Mouse (Mus musculus): Measurements from ENCODE around the gene Ppil3. TPM values are rescaled to one million over a fixed set of nuclear protein-coding genes. Genes with fewer than 3 reads are reported as not detected.

Gene Ppil3
- polyA plus RNA-seq (2012; rRNA removed), result 30.0 and 31.0 TPM in 2 replicates

- TF ChIP-seq POLR2A (IDR thresholded peaks at IDR 0.05; ENCODE audit: borderline replicate concordance, insufficient read depth, low read length) (peak; percentile 59; the same call in 1 of the 2 replicates), CTCF (IDR thresholded peaks at IDR 0.05; ENCODE audit: borderline replicate concordance, insufficient read depth, low read depth, low read length) (no peak)
- peak; percentile 82 to 84 for DNase-seq
- Histone ChIP-seq H3K4me1 (ENCODE audit: control insufficient read depth, insufficient read depth, low read length) (peaks cover 9% of the 10 kb centered on the region), H3K4me3 (replicated peaks; ENCODE audit: insufficient read depth, low read depth, low read length) (peak within 1 kb of the TSS; percentile 69), H3K27me3 (ENCODE audit: control insufficient read depth, insufficient read depth, low read length) (no peaks in the 10 kb centered on the region), H3K27ac (ENCODE audit: insufficient read depth, low read length) (no peak within 1 kb of the TSS)
- under 1% methylated on average over 33 of the region's 33 CpGs for WGBS
These were observed at the start of gene Ppil3, which contains the start of gene Nif3l1 for GRCm38 (mm10) chr1:58445143-58445722. Gene Ppil3, minus strand, starts transcription at chr1:58445486. Gene Nif3l1, plus strand, starts transcription at chr1:58445151.

GRCm38 (mm10) chr1:58482647-58483046 is 37.4 kb upstream of the Ppil3 start:
- DNase-seq, result no peak
- Histone ChIP-seq H3K27me3 (ENCODE audit: control insufficient read depth, insufficient read depth, low read length) (no peaks in the 10 kb centered on the region), H3K4me3 (replicated peaks; ENCODE audit: insufficient read depth, low read depth, low read length) (no peak overlapping the region), H3K4me1 (ENCODE audit: control insufficient read depth, insufficient read depth, low read length) (no peaks in the 10 kb centered on the region), H3K27ac (ENCODE audit: insufficient read depth, low read length) (no peak overlapping the region)
- TF ChIP-seq CTCF (IDR thresholded peaks at IDR 0.05; ENCODE audit: borderline replicate concordance, insufficient read depth, low read depth, low read length), result no peak
- no peak for TF ChIP-seq POLR2A (IDR thresholded peaks at IDR 0.05; ENCODE audit: borderline replicate concordance, insufficient read depth, low read length)
- 73% methylated on average over 4 of the region's 4 CpGs for WGBS

GRCm38 (mm10) chr1:58475662-58476061 is 30.4 kb upstream of the Ppil3 start:
- H3K4me3 ChIP-seq (replicated peaks; ENCODE audit: insufficient read depth, low read depth, low read length), result no peak overlapping the region
- no peak overlapping the region for H3K27ac ChIP-seq (ENCODE audit: insufficient read depth, low read length)
- WGBS, result 96% methylated on average over 8 of the region's 8 CpGs
- no peak for DNase-seq
- H3K27me3 ChIP-seq (ENCODE audit: control insufficient read depth, insufficient read depth, low read length), result no peaks in the 10 kb centered on the region
- H3K4me1 ChIP-seq (ENCODE audit: control insufficient read depth, insufficient read depth, low read length), result no peaks in the 10 kb centered on the region
- no peak for TF ChIP-seq CTCF (IDR thresholded peaks at IDR 0.05; ENCODE audit: borderline replicate concordance, insufficient read depth, low read depth, low read length)
- TF ChIP-seq POLR2A (IDR thresholded peaks at IDR 0.05; ENCODE audit: borderline replicate concordance, insufficient read depth, low read length), result no peak

- WGBS, result 14% methylated on average over 4 of the region's 4 CpGs
- TF ChIP-seq CTCF (IDR thresholded peaks at IDR 0.05; ENCODE audit: borderline replicate concordance, insufficient read depth, low read depth, low read length) (no peak), POLR2A (IDR thresholded peaks at IDR 0.05; ENCODE audit: borderline replicate concordance, insufficient read depth, low read length) (no peak)
- Histone ChIP-seq H3K4me3 (replicated peaks; ENCODE audit: insufficient read depth, low read depth, low read length) (no peak overlapping the region), H3K4me1 (ENCODE audit: control insufficient read depth, insufficient read depth, low read length) (peaks cover 13% of the 10 kb centered on the region; the same call in 1 of the 2 replicates), H3K27ac (ENCODE audit: insufficient read depth, low read length) (peak overlapping the region; percentile 44; the same call in 1 of the 2 replicates), H3K27me3 (ENCODE audit: control insufficient read depth, insufficient read depth, low read length) (no peaks in the 10 kb centered on the region)
- DNase-seq, result peak; percentile 39 to 60
These were observed 20.3 kb upstream of the Ppil3 start for GRCm38 (mm10) chr1:58465561-58465960.

GRCm38 (mm10) chr1:58465042-58465441 is 19.8 kb upstream of the Ppil3 start:
- Histone ChIP-seq H3K27ac (ENCODE audit: insufficient read depth, low read length) (peak overlapping the region; percentile 44; the same call in 1 of the 2 replicates), H3K27me3 (ENCODE audit: control insufficient read depth, insufficient read depth, low read length) (no peaks in the 10 kb centered on the region), H3K4me1 (ENCODE audit: control insufficient read depth, insufficient read depth, low read length) (peaks cover 13% of the 10 kb centered on the region; the same call in 1 of the 2 replicates), H3K4me3 (replicated peaks; ENCODE audit: insufficient read depth, low read depth, low read length) (no peak overlapping the region)
- 32% methylated on average over 4 of the region's 4 CpGs for WGBS
- DNase-seq, result peak; percentile 57 to 69
- TF ChIP-seq CTCF (IDR thresholded peaks at IDR 0.05; ENCODE audit: borderline replicate concordance, insufficient read depth, low read depth, low read length), result no peak
- no peak for TF ChIP-seq POLR2A (IDR thresholded peaks at IDR 0.05; ENCODE audit: borderline replicate concordance, insufficient read depth, low read length)

GRCm38 (mm10) chr1:58463935-58464334 is 18.6 kb upstream of the Ppil3 start:
- WGBS, result 79% methylated on average over 2 of the region's 2 CpGs
- TF ChIP-seq POLR2A (IDR thresholded peaks at IDR 0.05; ENCODE audit: borderline replicate concordance, insufficient read depth, low read length) (no peak), CTCF (IDR thresholded peaks at IDR 0.05; ENCODE audit: borderline replicate concordance, insufficient read depth, low read depth, low read length) (no peak)
- Histone ChIP-seq H3K27ac (ENCODE audit: insufficient read depth, low read length) (no peak overlapping the region), H3K4me3 (replicated peaks; ENCODE audit: insufficient read depth, low read depth, low read length) (no peak overlapping the region), H3K4me1 (ENCODE audit: control insufficient read depth, insufficient read depth, low read length) (peaks cover 13% of the 10 kb centered on the region; the same call in 1 of the 2 replicates), H3K27me3 (ENCODE audit: control insufficient read depth, insufficient read depth, low read length) (no peaks in the 10 kb centered on the region)
- no peak for DNase-seq

GRCm38 (mm10) chr1:58460566-58460965 is 15.3 kb upstream of the Ppil3 start:
- no peak overlapping the region for H3K4me3 ChIP-seq (replicated peaks; ENCODE audit: insufficient read depth, low read depth, low read length)
- DNase-seq, result no peak
- TF ChIP-seq CTCF (IDR thresholded peaks at IDR 0.05; ENCODE audit: borderline replicate concordance, insufficient read depth, low read depth, low read length) (no peak), POLR2A (IDR thresholded peaks at IDR 0.05; ENCODE audit: borderline replicate concordance, insufficient read depth, low read length) (no peak)
- no peak overlapping the region for H3K27ac ChIP-seq (ENCODE audit: insufficient read depth, low read length)
- H3K27me3 ChIP-seq (ENCODE audit: control insufficient read depth, insufficient read depth, low read length), result no peaks in the 10 kb centered on the region
- H3K4me1 ChIP-seq (ENCODE audit: control insufficient read depth, insufficient read depth, low read length), result peaks cover 10% of the 10 kb centered on the region; the same call in 1 of the 2 replicates
- WGBS, result 95% methylated on average over 3 of the region's 3 CpGs

- WGBS, result 53% methylated on average over 2 of the region's 2 CpGs
- peak; percentile 20 to 47 for DNase-seq
These were observed 13.6 kb upstream of the Ppil3 start for GRCm38 (mm10) chr1:58458867-58459266.

More at GRCm38 (mm10) chr1:58458867-58459266, 13.6 kb upstream of the Ppil3 start:
- H3K27me3 ChIP-seq (ENCODE audit: control insufficient read depth, insufficient read depth, low read length), result no peaks in the 10 kb centered on the region
- H3K4me3 ChIP-seq (replicated peaks; ENCODE audit: insufficient read depth, low read depth, low read length), result no peak overlapping the region
- no peak overlapping the region for H3K27ac ChIP-seq (ENCODE audit: insufficient read depth, low read length)
- no peak for TF ChIP-seq POLR2A (IDR thresholded peaks at IDR 0.05; ENCODE audit: borderline replicate concordance, insufficient read depth, low read length)
- no peak for TF ChIP-seq CTCF (IDR thresholded peaks at IDR 0.05; ENCODE audit: borderline replicate concordance, insufficient read depth, low read depth, low read length)
- H3K4me1 ChIP-seq (ENCODE audit: control insufficient read depth, insufficient read depth, low read length), result no peaks in the 10 kb centered on the region

All from cerebellum, adult 2 months (tissue).